Mouse (Mus musculus) lung, postnatal 0 days (tissue): Measurements from ENCODE around the gene Gm11559.
"Not testable (repeated sequence)": the region's sequence is repeated elsewhere in the genome, so short reads cannot be mapped to it uniquely, and the experiment has no call there.

Experiments
- CTCF ChIP-seq: IDR thresholded peaks from 2 replicates; pipeline ENCODE4 v1.5.1; 2016; ENCODE audit warnings: antibody characterized with exemption, mild to moderate bottlenecking
- EP300 ChIP-seq: IDR thresholded peaks from 2 replicates; pipeline ENCODE4 v1.6.1; 2016; ENCODE audit warnings: antibody characterized with exemption, mild to moderate bottlenecking, control low read depth

GRCm38 (mm10) chr11:99815566-99815965 lies 48.7 kb upstream of the Gm11559 start, which contains the start of gene Gm11564:
- TF ChIP-seq CTCF, EP300: not testable (repeated sequence)
